Comparison of ENCODE assay signal across 1 mouse cellular context in genomic region chr11:98493394-98493793, GRCm38 (mm10).
TF ChIP-seq lines count a peak whose summit lies in the region.

No protein-coding gene starts in this region.

TF ChIP-seq in CH12.LX, 34 proteins besides CTCF, POLR2A, EP300 and RAD21:
- TF ChIP-seq TBP (conservative IDR thresholded peaks at IDR 0.05; ENCODE audit: low read depth, low read length) (peak; percentile 66; the same call in 1 of the 2 replicates), MAZ (IDR thresholded peaks at IDR 0.05; ENCODE audit: low read depth, low read length) (0 out of 2 replicates have a peak, but pooled peaks have one; percentile 9), ZMIZ1 (IDR thresholded peaks at IDR 0.05; ENCODE audit: low read depth, low read length) (peak; percentile 55; the same call in 1 of the 2 replicates), CHD2 (IDR thresholded peaks at IDR 0.05; ENCODE audit: low read length) (0 out of 2 replicates have a peak, but pooled peaks have one; percentile 7), CHD1 (IDR thresholded peaks at IDR 0.05; ENCODE audit: low read depth, low read length) (peak; percentile 83; the same call in 1 of the 2 replicates), MXI1 (IDR thresholded peaks at IDR 0.05; ENCODE audit: low read depth, low read length) (peak; percentile 80; the same call in 1 of the 2 replicates), ZNF384 (IDR thresholded peaks at IDR 0.05; ENCODE audit: low read depth, low read length) (no peak), MAX (IDR thresholded peaks at IDR 0.05; ENCODE audit: low read length) (peak; percentile 8; the same call in 1 of the 2 replicates), UBTF (IDR thresholded peaks at IDR 0.05; ENCODE audit: low read depth, low read length) (no peak; the same call in 1 of the 2 replicates), USF1 (IDR thresholded peaks at IDR 0.05; ENCODE audit: low read depth, low read length) (no peak), NRF1 (IDR thresholded peaks at IDR 0.05; ENCODE audit: low read depth, low read length) (no peak), SIN3A (IDR thresholded peaks at IDR 0.05; ENCODE audit: low read length) (peak; percentile 17; the same call in 1 of the 2 replicates)
TF ChIP-seq in CH12.LX: peak in this region for 8.
